Mouse (Mus musculus) heart, adult 10 weeks (tissue): ENCODE data around the gene Dynlt1c. TPM values are rescaled to one million over a fixed set of nuclear protein-coding genes. Genes with fewer than 3 reads are reported as not detected.

Experiments used
- polyA plus RNA-seq: library from polyadenylated mRNA; stranded (reverse); fragments of 350-450 nt; fragmentation: Illumina TruSeq; extraction: RNeasy Lipid Tissue Mini Kit (QIAGEN cat#74804); gene quantifications from one replicate; pipeline ENCODE4 v1.2.3, GENCODE M21; 2014; ENCODE audit warnings: low read depth, low replicate concordance

Gene Dynlt1c
- polyA plus RNA-seq, result 10.7 TPM

DNA sequence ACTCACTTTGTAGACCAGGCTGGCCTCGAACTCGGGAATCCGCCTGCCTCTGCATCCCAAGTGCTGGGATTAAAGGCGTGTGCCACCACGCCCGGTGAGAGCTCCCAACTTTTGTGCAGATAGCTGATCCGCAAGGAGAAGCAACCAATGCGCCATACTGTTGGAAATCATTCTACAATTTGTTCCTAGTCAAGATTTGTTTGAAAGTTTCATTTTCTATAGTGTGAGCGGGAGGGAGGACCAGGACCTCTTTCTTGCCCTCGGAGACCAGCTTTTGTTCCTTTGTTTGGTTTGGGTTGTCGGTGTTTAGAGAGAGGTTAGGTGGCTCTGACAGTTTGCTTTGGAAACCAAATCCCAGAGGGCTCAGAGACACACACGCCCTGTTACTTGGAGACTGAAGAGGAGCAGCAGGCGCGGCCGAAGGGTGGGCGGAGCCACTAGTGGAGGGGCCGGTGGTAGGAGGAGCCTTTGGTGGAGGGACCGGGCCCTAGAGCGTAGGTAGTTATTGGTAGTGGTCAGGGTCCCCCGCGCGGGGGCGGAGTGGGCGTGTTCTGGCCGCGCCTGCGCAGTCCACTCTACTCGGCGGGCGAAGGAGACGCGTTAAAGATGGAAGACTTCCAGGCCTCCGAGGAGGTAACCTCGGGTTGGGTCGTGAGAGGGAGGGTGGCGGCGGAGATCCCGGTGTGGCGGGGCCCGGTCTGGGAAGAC lies at the start of gene Dynlt1c:
TSS of gene Dynlt1c (plus strand) at position 468 of the 708 bp plus-strand sequence.

GRCm38 (mm10) chr17:6655567-6656281 lies 54.3 kb downstream of the Dynlt1c start, which contains the start of gene Dynlt1f:
Gene Dynlt1f, minus strand, starts transcription at chr17:6655900.

DNA sequence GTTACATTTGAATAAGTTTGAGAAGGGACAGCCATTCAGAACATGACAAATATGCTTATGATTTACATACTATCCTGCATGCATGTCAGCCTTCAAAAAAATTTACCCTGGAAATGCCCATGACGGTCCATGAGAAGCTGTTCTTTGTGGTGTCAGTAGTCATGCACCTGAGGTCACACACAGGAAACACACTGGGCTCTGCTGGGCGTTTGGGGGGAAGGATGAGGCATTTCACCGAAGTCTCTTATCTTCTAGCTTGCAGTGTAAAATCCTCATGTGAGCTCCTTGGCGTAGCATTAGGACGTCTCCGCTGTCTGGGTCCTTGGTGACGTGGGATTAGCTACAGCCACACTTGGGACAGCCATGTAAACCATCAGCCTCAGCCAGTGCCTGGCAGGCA lies 57.3 kb downstream of the Dynlt1c start, which contains the start of gene Sytl3:
TSS of gene Sytl3 (plus strand) at position 293 of the 400 bp plus-strand sequence.

Other genes starting within 250 kb of the Dynlt1c start
- 45.4 TPM for gene Dynlt1b, start 171.6 kb upstream of the Dynlt1c start, polyA plus RNA-seq
- 24.2 TPM for gene Dynlt1f, start 54.2 kb downstream of the Dynlt1c start, polyA plus RNA-seq
- gene Sytl3, start 57.4 kb downstream of the Dynlt1c start, polyA plus RNA-seq, result 0.26 TPM
- gene Ezr, start 181.1 kb downstream of the Dynlt1c start, polyA plus RNA-seq, result 48.2 TPM